In genomic region chr11:52220282-52220681, GRCm38 (mm10) we compare ENCODE assay signal across 1 mouse cellular context.
A peak's percentile ranks its signal among the peaks of the same experiment; 100 is the strongest.
TF ChIP-seq lines count a peak whose summit lies in the region.

No protein-coding gene starts in this region.

TF ChIP-seq in CH12.LX, 34 proteins besides CTCF, POLR2A, EP300 and RAD21 (continued from another document):
- TF ChIP-seq ELF1 (IDR thresholded peaks at IDR 0.05; ENCODE audit: low read depth, low read length) (no peak), MAFK (IDR thresholded peaks at IDR 0.05; ENCODE audit: insufficient replicate concordance, low read length) (no peak), MXI1 (IDR thresholded peaks at IDR 0.05; ENCODE audit: low read depth, low read length) (no peak; the same call in 1 of the 2 replicates), GABPA (IDR thresholded peaks at IDR 0.05; ENCODE audit: insufficient replicate concordance, low read depth, low read length) (no peak), MYC (IDR thresholded peaks at IDR 0.05; ENCODE audit: low read depth, low read length) (peak; percentile 72; the same call in 1 of the 2 replicates), HCFC1 (IDR thresholded peaks at IDR 0.05; ENCODE audit: low read depth, low read length) (no peak), NELFE (IDR thresholded peaks at IDR 0.05; ENCODE audit: low read depth, low read length) (no peak), ETS1 (conservative IDR thresholded peaks at IDR 0.05; ENCODE audit: low read depth, low read length) (no peak), MAZ (IDR thresholded peaks at IDR 0.05; ENCODE audit: low read depth, low read length) (peak; percentile 95), IRF4 (IDR thresholded peaks at IDR 0.05; ENCODE audit: low read depth, low read length) (peak; percentile 60; the same call in 1 of the 2 replicates), USF1 (IDR thresholded peaks at IDR 0.05; ENCODE audit: low read depth, low read length) (no peak), BHLHE40 (IDR thresholded peaks at IDR 0.05; ENCODE audit: low read depth, low read length) (peak; percentile 46; the same call in 1 of the 2 replicates), POLR2AphosphoS2 (IDR thresholded peaks at IDR 0.05; ENCODE audit: low read depth, low read length) (no peak), RCOR1 (conservative IDR thresholded peaks at IDR 0.05; ENCODE audit: low read depth, low read length) (no peak), E2F4 (IDR thresholded peaks at IDR 0.05; ENCODE audit: insufficient replicate concordance, low read depth, low read length) (no peak), ZKSCAN1 (IDR thresholded peaks at IDR 0.05; ENCODE audit: borderline replicate concordance, low read depth, low read length) (no peak), ZMIZ1 (IDR thresholded peaks at IDR 0.05; ENCODE audit: low read depth, low read length) (no peak), TCF12 (IDR thresholded peaks at IDR 0.05; ENCODE audit: low read depth, low read length) (0 out of 2 replicates have a peak, but pooled peaks have one; percentile 36), NRF1 (IDR thresholded peaks at IDR 0.05; ENCODE audit: low read depth, low read length) (no peak), TBP (conservative IDR thresholded peaks at IDR 0.05; ENCODE audit: low read depth, low read length) (no peak), SMC3 (IDR thresholded peaks at IDR 0.05; ENCODE audit: low read depth, low read length) (peak; percentile 95)
